Mouse (Mus musculus) thymus, adult 2 months (tissue): ENCODE measurements around the gene Ctbp2.

Experiments
- CTCF ChIP-seq: fragments of 200-500 bp; IDR thresholded peaks from 2 replicates; pipeline ENCODE4 v1.5.1; 2012; ENCODE audit warnings: mild to moderate bottlenecking, control low read depth, low read length, moderate library complexity, borderline replicate concordance; ENCODE audit not compliant: control insufficient read depth, poor library complexity, insufficient read depth; ENCODE audit errors: extremely low read depth
- POLR2A ChIP-seq: fragments of 200-500 bp; IDR thresholded peaks from 2 replicates; pipeline ENCODE4 v1.6.1; 2012; ENCODE audit warnings: mild to moderate bottlenecking, low read length, control low read depth, moderate library complexity; ENCODE audit not compliant: control insufficient read depth, poor library complexity, insufficient read depth; ENCODE audit errors: extremely low read depth

GRCm38 (mm10) chr7:132972079-132972478 lies 152.1 kb downstream of the Ctbp2 start:
- TF ChIP-seq POLR2A (no peak), CTCF (no peak)
